Mouse (Mus musculus) hindbrain, embryonic 13.5 days (tissue): ENCODE results near the gene Wnt9b. TPM values are rescaled to one million over a fixed set of nuclear protein-coding genes. Genes with fewer than 3 reads are reported as not detected.

Source experiments
- ATAC-seq: fragments of 200-750 bp; cut with Nextera tagmentation; 2 replicates; pipeline ENCODE4 v1.8.0; 2017; ENCODE audit warnings: moderate TSS enrichment; ENCODE audit not compliant: low FRiP score
- H3K27ac ChIP-seq: fragments of 300-500 bp; sonication (generic); 2 replicates; pipeline ENCODE4 v1.5.1; 2015; ENCODE audit warnings: inconsistent platforms, mild to moderate bottlenecking, moderate library complexity
- H3K27me3 ChIP-seq: fragments of 300-500 bp; sonication (generic); 2 replicates; pipeline ENCODE4 v1.6.1; 2015; ENCODE audit warnings: mild to moderate bottlenecking, inconsistent platforms
- H3K36me3 ChIP-seq: fragments of 300-500 bp; sonication (generic); 2 replicates; pipeline ENCODE4 v1.6.1; 2015; ENCODE audit warnings: mild to moderate bottlenecking, inconsistent platforms
- H3K4me1 ChIP-seq: fragments of 300-500 bp; sonication (generic); replicated peaks from 2 replicates; pipeline ENCODE4 v1.6.1; 2015; ENCODE audit warnings: inconsistent platforms
- H3K4me2 ChIP-seq: fragments of 300-500 bp; sonication (generic); 2 replicates; pipeline ENCODE4 v1.6.1; 2015; ENCODE audit warnings: inconsistent platforms, mild to moderate bottlenecking, moderate library complexity
- H3K4me3 ChIP-seq: fragments of 300-500 bp; sonication (generic); 2 replicates; pipeline ENCODE4 v1.5.1; 2015; ENCODE audit warnings: mild to moderate bottlenecking, inconsistent platforms
- H3K9ac ChIP-seq: fragments of 300-500 bp; sonication (generic); 2 replicates; pipeline ENCODE4 v1.6.1; 2015; ENCODE audit warnings: mild to moderate bottlenecking, inconsistent platforms
- H3K9me3 ChIP-seq: fragments of 300-500 bp; sonication (generic); 2 replicates; pipeline ENCODE4 v1.6.1; 2016; ENCODE audit warnings: inconsistent platforms
- WGBS: fragments of 180-500 bp; shearing (Covaris S2); methylation state at CpG from one replicate; pipeline ENCODE4 v1.1.7; 2015; 5-methylcytosine and 5-hydroxymethylcytosine counted together
- polyA plus RNA-seq: library from polyadenylated mRNA; unstranded; fragments of >200 nt; fragmentation: Nextera tagmentation; extraction: Ambion mirVana; gene quantifications from 2 replicates; pipeline ENCODE4 v1.2.1, GENCODE M21; 2015

Wnt9b gene
- polyA plus RNA-seq, 1 experiment from 2014 or later = 0.13 TPM

DNA sequence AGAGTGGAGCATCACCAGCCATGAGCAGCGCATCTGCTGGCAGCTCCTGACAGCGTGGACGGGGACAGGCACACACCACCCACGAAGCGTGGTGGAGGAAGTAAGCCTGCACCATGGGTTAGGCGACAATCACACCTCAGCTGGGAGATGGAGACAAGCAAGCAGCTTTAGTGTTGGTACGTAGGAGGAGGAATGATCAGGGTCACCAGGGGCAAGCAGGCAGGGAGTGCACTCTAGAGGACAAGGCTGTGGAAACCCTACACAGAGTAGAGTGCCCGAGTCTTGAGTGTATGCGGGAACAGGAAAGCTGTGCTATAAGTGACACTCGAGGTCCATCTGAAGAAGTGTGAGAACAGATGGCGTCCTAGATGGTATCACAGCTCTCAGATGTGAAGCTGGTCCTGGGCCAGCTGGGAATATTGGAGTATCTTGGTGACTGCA, 25.3 kb downstream of the Wnt9b start:
- 81% methylated on average over 11 of the region's 11 CpGs for WGBS
- H3K27ac ChIP-seq = no peak overlapping the region

DNA sequence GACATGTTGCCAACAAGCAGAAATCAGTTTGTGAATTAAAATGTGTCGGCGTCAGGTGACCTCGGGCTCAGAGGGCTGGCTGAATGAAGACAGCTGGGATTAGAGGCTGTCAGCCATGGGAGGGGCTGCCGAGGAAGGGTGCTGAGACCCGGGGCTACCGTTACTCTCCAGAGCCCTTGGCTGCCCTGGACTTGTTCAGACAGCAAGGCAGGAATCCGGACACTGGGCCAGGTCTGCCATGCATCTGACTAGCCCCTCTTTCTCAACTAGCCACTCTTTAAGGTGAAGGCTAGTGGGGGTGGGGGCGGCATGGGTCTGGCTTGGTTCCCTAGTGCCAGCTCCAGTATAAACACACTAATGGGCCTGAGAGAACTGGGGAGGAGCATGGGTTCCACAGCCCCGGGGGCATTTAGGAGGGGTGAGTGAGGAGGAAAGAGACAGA, 27.6 kb downstream of the Wnt9b start:
- Histone ChIP-seq H3K4me3 (0 out of 2 replicates have a peak overlapping the region, but pooled peaks have one; percentile 1), H3K27ac (peak overlapping the region; percentile 73), H3K4me1 (peaks cover 12% of the 10 kb centered on the region), H3K27me3 (no peaks in the 10 kb centered on the region), H3K9ac (peak overlapping the region; percentile 43; the same call in 1 of the 2 replicates), H3K36me3 (no peaks in the 10 kb centered on the region), H3K9me3 (no peaks in the 10 kb centered on the region), H3K4me2 (peak overlapping the region; percentile 43)
- peak; percentile 78 for ATAC-seq
- 26% methylated on average over 9 of the region's 9 CpGs for WGBS

More for the DNA sequence above, 25.3 kb downstream of the Wnt9b start:
- H3K4me1 ChIP-seq = peaks cover 12% of the 10 kb centered on the region
- no peak for ATAC-seq
- H3K4me2 ChIP-seq = no peak overlapping the region
- no peaks in the 10 kb centered on the region for H3K27me3 ChIP-seq
- no peak overlapping the region for H3K4me3 ChIP-seq
- no peaks in the 10 kb centered on the region for H3K9me3 ChIP-seq
- no peak overlapping the region for H3K9ac ChIP-seq
- no peaks in the 10 kb centered on the region for H3K36me3 ChIP-seq

- Histone ChIP-seq H3K4me1 (peaks cover 12% of the 10 kb centered on the region), H3K36me3 (no peaks in the 10 kb centered on the region), H3K4me2 (peak overlapping the region; percentile 43), H3K9me3 (no peaks in the 10 kb centered on the region), H3K4me3 (0 out of 2 replicates have a peak overlapping the region, but pooled peaks have one; percentile 1), H3K9ac (peak overlapping the region; percentile 43; the same call in 1 of the 2 replicates), H3K27ac (peak overlapping the region; percentile 73), H3K27me3 (no peaks in the 10 kb centered on the region)
- 35% methylated on average over 15 of the region's 15 CpGs for WGBS
- peak; percentile 65 for ATAC-seq
Observed at GRCm38 (mm10) chr11:103721468-103722039, 28.1 kb downstream of the Wnt9b start.

GRCm38 (mm10) chr11:103719436-103719835, 30.2 kb downstream of the Wnt9b start:
- no peak for ATAC-seq

DNA sequence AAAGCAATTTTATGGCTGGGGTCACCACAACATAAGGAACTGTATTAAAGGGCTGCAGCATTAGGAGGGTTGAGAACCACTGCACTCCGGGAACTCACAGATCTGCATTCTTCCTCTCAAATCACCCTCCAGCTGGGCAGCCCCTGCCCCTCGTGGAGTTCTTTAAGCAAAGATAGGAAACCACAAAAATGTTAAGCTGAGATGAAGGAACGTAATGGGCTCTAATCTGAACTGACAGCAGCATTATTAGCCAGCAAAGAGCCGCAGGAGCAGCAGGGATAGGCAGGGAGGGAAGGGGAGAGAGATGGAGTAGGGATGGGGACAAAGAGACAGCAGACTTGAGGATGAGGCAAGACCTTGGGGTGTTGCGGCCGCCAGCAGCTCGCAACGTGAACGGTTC, 32.6 kb downstream of the Wnt9b start:
- H3K27me3 ChIP-seq = no peaks in the 10 kb centered on the region
- ATAC-seq = no peak
- H3K9ac ChIP-seq = no peak overlapping the region
- no peaks in the 10 kb centered on the region for H3K36me3 ChIP-seq
- H3K4me2 ChIP-seq = no peak overlapping the region
- H3K9me3 ChIP-seq = no peaks in the 10 kb centered on the region
- peak overlapping the region; percentile 14; the same call in 1 of the 2 replicates for H3K27ac ChIP-seq
- WGBS = 64% methylated on average over 9 of the region's 9 CpGs
- H3K4me1 ChIP-seq = peaks cover 6% of the 10 kb centered on the region
- H3K4me3 ChIP-seq = no peak overlapping the region

More at GRCm38 (mm10) chr11:103719436-103719835, 30.2 kb downstream of the Wnt9b start:
- 71% methylated on average over 5 of the region's 5 CpGs for WGBS
- Histone ChIP-seq H3K4me3 (no peak overlapping the region), H3K36me3 (no peaks in the 10 kb centered on the region), H3K4me2 (no peak overlapping the region), H3K4me1 (peaks cover 12% of the 10 kb centered on the region), H3K27me3 (no peaks in the 10 kb centered on the region), H3K27ac (no peak overlapping the region), H3K9ac (no peak overlapping the region), H3K9me3 (no peaks in the 10 kb centered on the region)

DNA sequence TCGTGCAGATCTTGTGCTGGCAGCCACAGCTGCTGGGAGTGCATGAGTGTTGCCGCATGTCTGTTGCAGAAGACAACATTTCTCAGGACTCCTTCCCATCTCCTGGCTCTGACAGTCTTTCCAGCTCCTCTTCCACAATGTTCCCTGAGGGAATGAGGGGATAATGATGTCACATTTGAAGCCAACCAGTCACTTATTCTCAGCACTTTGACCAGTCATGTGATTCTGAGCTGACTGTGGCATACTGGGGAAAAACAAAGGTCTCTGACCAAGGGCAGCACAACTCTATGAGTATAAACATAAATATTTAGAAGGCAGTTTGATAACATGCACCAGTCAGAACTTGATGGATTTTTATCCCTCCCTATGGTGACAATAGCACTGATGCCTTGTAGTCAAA, 35.5 kb downstream of the Wnt9b start:
- 92% methylated on average over 2 of the region's 2 CpGs for WGBS

DNA sequence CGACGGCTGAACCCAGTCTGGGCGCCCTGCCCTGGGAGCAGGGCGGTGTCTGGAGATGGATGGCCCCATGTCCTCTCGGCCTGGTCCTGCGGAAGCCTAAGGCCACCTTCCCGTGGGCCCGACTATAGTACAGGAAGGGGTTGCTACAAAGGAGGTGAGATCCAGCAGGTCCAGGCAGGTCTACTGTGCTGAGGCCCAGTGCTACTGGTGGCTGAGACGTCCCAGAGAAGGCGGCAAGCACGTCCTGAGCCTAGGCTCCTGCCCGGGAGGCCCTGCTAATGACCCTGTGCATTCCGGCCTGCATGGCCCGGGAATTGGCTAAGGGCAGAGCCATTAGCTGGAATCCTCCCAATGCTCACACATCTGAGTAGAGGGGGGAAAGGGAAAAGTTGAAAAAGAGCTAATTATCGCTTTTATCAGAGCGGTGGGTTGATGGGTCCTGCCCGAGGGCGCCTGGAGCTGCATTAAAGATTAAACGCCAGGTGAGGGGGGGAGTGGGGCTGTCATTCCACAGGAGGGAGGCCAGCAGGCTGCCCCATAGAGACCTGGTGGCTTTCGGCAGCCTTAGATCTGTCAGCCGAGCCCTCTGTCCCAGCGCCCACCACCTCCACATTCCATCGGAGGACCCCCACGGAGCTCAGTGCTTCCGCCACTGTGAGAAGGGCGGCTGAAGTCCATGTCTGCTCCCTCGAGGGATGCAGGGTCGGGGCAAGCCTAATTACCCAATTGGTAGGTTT, 37.6 kb downstream of the Wnt9b start:
- ATAC-seq = no peak
- 70% methylated on average over 28 of the region's 28 CpGs for WGBS
- no peak overlapping the region for H3K4me3 ChIP-seq
- H3K4me2 ChIP-seq = no peak overlapping the region
- H3K9me3 ChIP-seq = no peaks in the 10 kb centered on the region
- no peaks in the 10 kb centered on the region for H3K36me3 ChIP-seq
- H3K27me3 ChIP-seq = no peaks in the 10 kb centered on the region
- no peak overlapping the region for H3K27ac ChIP-seq
- H3K9ac ChIP-seq = no peak overlapping the region
- H3K4me1 ChIP-seq = no peaks in the 10 kb centered on the region

More for the DNA sequence above, 35.5 kb downstream of the Wnt9b start:
- no peak for ATAC-seq
- H3K4me3 ChIP-seq = no peak overlapping the region
- no peaks in the 10 kb centered on the region for H3K9me3 ChIP-seq
- no peak overlapping the region for H3K9ac ChIP-seq
- H3K4me1 ChIP-seq = no peaks in the 10 kb centered on the region; the same call in 1 of the 2 replicates
- no peak overlapping the region for H3K27ac ChIP-seq
- no peaks in the 10 kb centered on the region for H3K36me3 ChIP-seq
- H3K4me2 ChIP-seq = no peak overlapping the region
- no peaks in the 10 kb centered on the region for H3K27me3 ChIP-seq

- Histone ChIP-seq H3K9ac (no peak overlapping the region), H3K36me3 (no peaks in the 10 kb centered on the region), H3K4me2 (no peak overlapping the region), H3K27ac (no peak overlapping the region), H3K4me3 (no peak overlapping the region), H3K4me1 (no peaks in the 10 kb centered on the region), H3K27me3 (no peaks in the 10 kb centered on the region), H3K9me3 (no peaks in the 10 kb centered on the region)
- no peak for ATAC-seq
- WGBS = 96% methylated on average over 1 of the region's 1 CpGs
Observed at GRCm38 (mm10) chr11:103709982-103710381, 39.6 kb downstream of the Wnt9b start.

GRCm38 (mm10) chr11:103707005-103707404, 42.6 kb downstream of the Wnt9b start:
- H3K4me2 ChIP-seq = no peak overlapping the region
- no peak overlapping the region for H3K9ac ChIP-seq
- H3K36me3 ChIP-seq = no peaks in the 10 kb centered on the region
- no peaks in the 10 kb centered on the region for H3K9me3 ChIP-seq
- H3K4me1 ChIP-seq = no peaks in the 10 kb centered on the region
- H3K4me3 ChIP-seq = no peak overlapping the region
- no peak for ATAC-seq
- no peaks in the 10 kb centered on the region for H3K27me3 ChIP-seq
- H3K27ac ChIP-seq = no peak overlapping the region
- WGBS = 73% methylated on average over 8 of the region's 8 CpGs

DNA sequence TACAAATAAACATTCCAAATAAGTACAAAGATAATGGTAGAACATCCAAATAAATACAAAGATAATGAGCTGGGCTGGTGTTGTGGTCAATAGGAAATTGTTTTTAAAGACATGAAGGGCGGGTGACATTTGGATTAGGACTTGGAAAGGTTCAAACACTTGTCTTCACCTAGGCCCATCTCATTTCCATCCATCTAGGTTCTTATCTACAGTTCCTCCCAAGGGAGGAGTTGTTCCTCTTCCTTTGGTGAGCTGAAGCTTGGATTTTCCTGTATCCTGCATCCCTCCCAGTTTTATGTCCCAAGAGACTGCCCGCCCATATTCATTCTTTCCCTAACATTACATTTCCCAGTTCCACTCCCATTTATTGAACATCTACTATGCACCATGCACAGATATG, 51.4 kb downstream of the Wnt9b start:
- no peak for ATAC-seq
- peaks cover 30% of the 10 kb centered on the region for H3K4me1 ChIP-seq
- 76% methylated on average over 2 of the region's 2 CpGs for WGBS

GRCm38 (mm10) chr11:103697565-103698176, 52.0 kb downstream of the Wnt9b start, which contains the start of gene Gosr2:
TSS of gene Gosr2 (minus strand) at chr11:103697898.
- H3K27ac ChIP-seq = peak within 1 kb of the TSS; percentile 98
- H3K36me3 ChIP-seq = no peaks in the 10 kb centered on the region
- H3K4me2 ChIP-seq = peak within 1 kb of the TSS; percentile 71
- peak within 1 kb of the TSS; percentile 92 for H3K4me3 ChIP-seq
- under 1% methylated on average over 56 of the region's 57 CpGs for WGBS
- peak within 1 kb of the TSS; percentile 93 for H3K9ac ChIP-seq
- no peaks in the 10 kb centered on the region for H3K9me3 ChIP-seq
- no peaks in the 10 kb centered on the region for H3K27me3 ChIP-seq
- ATAC-seq = peak; percentile 98
- H3K4me1 ChIP-seq = peaks cover 33% of the 10 kb centered on the region

More for the DNA sequence above, 51.4 kb downstream of the Wnt9b start:
- Histone ChIP-seq H3K36me3 (no peaks in the 10 kb centered on the region), H3K27ac (peak overlapping the region; percentile 98), H3K27me3 (no peaks in the 10 kb centered on the region), H3K9me3 (no peaks in the 10 kb centered on the region), H3K9ac (peak overlapping the region; percentile 93), H3K4me2 (peak overlapping the region; percentile 71), H3K4me3 (peak overlapping the region; percentile 92)
